Mouse (Mus musculus) ZHBTc4 (cell line): Measurements from ENCODE around the gene Clspn.

Source experiments
- DNase-seq: peaks from one replicate; pipeline ENCODE4 v3.0.0-alpha.2; 2011; ENCODE audit warnings: low read depth, low spot score

Gene Clspn

DNA sequence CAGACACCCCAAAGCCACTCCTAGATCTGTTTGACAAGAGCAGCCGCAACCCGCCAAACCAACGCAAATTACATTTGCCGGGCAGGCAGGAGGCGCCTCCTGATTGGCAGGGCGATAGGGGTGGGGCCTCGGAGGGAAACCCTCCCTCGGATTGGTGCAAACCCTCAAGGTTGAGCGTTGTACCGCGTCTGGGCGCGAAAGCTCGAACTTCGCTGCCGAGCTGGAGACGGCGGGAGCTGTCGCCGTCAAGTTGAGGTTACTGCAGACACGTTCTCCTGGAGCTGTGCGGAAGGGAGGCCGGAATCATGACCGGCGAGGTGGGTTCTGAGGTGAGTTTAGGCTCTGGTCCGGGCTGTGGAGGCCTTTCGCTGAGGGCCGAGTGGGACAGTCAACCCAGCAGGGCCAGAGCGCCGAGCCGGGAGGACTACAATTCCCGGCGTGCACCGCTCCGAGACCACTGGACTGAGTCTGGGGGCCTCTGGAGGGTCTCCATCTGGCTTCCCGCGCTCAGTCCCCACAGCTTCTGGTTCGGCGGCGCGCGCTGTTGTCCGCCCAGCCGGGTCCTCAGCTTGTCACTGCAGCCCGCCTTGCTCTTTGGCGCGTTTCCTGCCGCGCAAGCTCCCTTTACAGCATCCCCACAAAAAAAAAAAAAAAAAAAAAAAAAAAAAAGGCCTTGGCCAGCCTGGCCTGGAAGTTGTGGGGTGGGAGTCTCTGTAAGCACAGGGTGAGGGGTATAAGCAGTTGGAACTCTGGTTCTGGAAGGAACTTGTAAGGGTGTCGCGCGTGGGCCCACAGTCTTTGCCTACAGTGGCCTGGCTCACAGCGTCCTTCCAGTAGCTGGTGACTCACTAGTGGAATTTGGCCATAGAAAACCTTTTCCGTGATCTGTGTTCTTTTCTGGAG is at the start of gene Clspn:
Gene Clspn (plus strand): TSS at position 127 of the 903 bp plus-strand sequence.
- DNase-seq = peak; percentile 96

DNA sequence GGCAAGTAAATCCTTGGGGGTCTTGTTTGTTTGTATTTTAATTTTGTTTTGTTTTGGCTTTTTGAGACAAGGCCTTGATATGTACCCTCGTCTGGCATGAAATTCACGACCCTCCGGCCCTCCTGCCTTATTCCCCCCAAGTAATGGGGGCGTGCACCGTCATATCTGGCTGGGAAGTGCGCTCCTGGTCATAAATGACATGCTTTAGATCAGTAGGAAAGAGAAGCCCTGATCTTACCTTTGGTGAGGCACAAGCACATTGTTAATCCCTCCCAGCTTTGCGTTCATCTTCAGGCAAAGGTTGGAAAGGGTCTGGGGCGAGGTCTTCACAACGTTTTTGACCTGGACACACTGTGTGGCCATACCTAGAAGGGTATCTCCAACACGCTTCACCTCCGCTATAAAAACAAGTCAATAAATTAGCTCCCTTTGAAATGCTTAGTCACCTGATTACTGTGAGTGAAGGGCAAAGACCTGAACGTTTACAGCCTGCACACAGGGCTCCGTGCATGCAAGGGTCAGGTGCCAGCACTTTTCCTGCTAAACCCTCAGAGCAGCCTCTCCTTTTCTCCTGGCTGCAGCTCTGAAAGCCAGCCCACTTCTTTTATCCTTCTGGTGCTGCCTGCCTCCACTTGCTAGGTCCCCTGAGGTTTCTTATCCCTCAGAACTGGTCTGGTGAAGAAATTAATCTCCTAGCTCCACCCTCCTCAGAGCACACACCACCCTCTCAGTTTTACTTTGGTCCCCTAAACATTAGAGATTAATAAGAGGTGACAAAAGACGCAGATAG is 48.4 kb upstream of the Clspn start:
- DNase-seq = no peak

DNA sequence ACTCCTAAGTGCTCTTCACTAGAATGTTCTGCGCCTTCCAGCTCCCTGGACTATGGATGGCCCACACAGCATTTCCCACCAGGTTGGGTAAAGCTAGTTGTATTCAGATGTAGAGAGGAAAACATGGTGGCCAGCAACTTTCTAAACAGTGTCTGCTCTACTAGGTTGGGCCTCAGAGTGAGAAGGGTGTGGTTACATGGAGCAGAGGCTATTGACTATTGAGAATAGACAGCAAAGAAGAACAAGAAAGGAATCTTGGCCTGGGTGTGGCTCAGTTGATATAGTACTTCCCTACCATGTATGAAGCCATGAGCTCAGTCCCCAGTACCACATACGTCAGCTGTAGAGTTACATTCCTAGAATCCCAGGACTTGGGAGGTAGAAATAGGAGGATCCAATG is 47.7 kb upstream of the Clspn start:
- peak; percentile 21 for DNase-seq

DNA sequence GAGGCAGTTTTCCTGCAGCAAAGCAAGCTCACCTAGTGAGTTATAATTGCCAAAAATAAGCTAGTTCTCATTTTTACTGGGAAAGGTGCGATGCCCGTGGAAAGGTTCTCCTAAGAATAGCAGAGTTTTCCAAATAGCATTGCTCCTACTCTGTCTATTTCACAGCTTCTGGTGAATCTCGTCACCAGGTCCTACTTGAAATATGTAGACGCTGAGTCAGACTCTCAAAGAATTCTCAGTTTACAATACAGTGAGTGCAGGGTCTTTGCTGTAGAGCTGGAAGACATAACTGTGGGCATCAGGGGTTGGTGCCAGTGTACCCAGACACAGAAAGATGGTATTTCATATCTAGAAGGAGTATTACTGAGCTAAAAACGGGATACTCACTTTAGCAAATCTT is 45.7 kb upstream of the Clspn start:
- DNase-seq = no peak

DNA sequence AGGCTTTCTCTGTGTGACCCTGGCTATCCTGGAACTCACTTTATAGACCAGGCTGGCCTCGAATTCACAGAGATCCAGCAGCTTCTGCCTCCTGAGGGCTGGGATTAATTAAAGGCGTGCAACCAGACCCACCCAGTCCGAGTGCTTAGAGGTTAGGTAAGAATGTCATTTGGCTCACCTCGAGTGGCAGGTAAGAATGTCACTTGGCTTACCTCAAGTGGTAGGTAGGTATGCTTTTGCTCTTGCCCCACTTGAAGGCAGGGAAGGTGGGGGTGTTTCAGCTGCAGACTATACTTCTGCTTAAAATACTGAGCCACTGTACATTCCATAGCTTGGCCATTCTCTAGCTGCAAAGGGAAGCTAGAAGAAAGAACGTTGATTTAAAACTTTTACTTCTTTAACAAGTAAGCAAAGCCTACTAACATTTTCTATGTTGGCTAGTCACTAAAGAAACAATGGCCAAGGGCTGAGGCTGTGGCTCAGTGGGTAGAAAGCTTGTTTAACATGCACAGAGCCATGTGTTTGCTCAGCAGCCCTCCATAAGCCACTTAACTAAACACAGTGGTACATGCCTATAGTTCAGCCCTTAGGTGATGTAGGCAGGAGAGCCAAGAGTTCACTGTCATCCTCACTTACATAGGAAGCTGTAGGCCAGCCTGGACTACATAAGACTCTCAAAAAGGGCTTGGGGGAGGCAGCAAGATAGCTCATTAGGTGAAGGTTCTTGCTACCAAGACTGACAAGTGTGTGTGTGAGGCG is 44.2 kb upstream of the Clspn start:
- DNase-seq = no peak

DNA sequence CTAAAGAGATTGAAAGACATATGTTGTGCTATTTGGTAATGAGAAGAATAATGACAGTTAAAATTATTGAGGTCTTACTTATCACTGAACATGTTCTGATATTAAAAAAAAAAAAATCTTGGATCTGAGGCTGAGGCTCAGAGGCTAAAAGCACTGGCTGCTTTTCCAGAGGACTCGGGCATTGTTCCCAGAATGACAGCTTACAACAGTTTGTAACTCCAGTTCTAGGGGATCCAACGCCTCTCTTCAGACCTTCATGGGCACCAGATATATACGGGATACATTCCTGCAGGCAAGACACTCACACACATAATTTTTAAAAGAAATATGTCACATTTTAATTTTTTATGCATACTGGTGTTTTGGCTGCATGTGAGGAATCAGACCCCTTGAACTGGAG is 30.6 kb upstream of the Clspn start:
- DNase-seq = no peak

DNA sequence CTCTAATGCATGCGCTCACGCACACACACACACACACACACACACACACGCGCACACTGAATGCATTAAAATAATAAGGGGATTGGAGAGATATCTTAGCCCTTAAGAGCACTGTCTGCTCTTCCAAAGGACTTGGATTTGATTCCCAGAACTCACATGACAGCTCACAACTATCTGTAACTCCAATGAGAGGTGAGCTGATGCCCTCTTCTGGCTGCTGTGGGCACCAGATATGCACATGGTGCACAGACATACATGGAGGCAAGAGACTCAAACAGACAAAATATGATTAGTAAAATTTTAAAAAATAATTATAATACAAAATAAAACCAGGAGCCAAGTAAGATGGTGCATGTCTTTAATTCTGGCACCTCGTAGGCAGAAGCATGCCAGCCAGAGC is 29.9 kb upstream of the Clspn start:
- peak; percentile 43 for DNase-seq

DNA sequence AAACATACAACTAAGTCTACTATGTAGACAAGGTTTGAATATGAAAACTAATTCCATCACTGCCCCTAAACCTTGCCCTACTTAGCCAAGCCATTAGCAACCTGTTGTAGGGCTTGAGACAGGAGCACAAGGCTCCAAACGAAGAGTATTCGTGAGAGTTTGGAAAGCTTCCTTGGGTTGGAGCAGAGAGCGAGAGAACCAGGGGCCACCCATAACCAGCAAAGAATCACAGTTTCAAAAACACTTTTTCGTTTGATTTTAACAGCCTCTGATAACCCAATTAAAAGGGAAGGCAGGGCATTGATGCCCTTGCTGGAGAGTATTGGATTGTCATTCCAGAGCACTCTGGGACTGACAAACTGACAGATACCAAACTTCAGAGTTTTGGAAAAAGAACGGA is 24.4 kb upstream of the Clspn start:
- no peak for DNase-seq

DNA sequence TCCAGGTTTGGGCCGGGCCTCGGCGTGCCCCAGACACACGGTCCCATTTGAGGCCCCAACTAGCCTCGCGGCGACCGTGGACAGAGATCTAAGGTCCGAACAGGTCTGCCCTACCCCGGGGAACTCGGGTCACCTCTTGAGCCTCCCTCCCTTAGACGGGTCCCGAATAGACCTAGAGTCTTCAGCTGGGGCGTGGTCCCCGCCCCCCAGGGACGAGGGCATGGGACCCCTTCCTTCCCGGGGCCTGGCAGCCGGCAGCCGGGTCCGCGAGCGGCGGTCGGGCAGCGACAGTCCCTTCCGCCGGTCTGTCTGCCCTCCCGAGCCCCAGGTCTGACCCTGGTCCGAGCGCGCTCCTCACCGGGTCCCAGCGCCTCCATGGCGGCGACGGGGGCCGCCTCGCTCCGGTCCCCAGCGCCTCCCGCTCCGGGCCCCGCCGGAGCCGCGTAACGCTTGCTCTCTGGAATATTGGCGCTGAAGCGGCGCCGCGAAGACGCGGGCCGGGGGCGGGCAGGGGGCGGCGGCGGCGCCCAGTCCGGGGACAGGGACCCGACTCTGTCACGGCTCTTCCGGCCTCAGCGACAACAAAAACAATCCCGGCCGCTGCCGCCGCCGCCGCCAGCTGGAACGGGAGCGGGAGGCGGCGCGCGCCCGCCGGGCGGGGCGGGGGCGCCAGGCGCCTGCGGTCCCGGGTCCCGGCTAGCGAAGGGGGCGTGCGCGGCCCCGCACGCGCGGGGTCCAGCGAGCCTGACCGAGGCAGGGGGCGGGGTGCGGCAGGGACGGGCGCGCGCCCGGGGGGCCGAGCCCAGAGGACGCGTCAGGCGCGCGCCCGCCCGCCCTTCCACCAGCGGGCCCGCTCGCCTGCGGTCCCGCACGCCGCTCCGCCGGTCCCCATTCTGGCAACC is 23.7 kb upstream of the Clspn start, which contains the start of gene Ago4:
Gene Ago4 (minus strand): TSS at position 646 of the 902 bp plus-strand sequence.
- DNase-seq = peak; percentile 74

DNA sequence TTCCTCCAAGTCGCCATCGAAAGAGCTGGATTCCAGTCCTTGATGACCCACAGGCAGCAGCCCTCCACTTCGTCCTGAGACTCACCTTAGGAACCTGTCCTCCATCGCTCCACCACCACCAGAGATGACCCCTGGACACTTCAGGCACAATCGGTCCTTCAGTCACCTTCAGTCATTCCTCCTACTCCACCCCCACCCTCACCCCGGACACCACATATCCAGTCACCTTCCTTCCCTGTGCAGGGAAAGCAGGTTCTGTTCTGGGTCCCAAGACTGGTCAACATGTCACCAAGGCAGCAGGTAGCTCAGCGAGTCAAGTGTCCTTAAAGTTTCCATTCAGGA is 23.0 kb upstream of the Clspn start:
- DNase-seq = no peak

DNA sequence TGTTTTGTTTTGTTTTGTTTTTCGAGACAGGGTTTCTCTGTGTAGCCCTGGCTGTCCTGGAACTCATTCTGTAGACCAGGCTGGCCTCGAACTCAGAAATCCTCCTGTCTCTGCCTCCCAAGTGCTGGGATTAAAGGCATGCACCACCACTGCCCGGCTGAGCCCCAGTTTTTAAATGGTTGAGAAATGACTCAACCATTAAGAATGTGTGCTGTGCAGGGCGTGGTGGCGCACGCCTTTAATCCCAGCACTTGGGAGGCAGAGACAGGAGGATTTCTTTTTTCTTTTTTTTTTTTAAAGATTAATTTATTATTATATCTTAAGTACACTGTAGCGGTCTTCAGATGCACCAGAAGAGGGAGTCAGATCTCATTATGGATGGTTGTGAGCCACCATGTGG is 21.1 kb upstream of the Clspn start:
- peak; percentile 32 for DNase-seq

DNA sequence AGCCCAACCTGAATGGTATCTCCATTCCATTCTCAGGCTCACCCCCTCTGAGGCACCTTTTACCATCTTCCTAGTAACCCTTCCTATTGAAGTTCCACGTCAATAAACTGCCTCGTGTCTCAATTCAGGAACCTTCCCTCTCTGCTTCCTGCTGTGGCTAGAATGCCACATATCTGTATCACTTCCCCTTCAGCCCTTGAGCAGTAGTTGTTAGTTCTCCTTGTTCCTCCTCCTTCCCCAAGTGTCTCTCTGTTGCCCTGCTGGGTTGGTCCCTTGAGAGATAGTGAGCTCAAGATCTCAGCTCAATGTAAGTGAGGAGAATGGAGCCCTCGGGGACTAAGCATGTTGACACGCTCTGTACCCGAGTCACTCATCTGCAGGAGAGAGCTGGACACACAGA is 19.9 kb upstream of the Clspn start:
- no peak for DNase-seq

DNA sequence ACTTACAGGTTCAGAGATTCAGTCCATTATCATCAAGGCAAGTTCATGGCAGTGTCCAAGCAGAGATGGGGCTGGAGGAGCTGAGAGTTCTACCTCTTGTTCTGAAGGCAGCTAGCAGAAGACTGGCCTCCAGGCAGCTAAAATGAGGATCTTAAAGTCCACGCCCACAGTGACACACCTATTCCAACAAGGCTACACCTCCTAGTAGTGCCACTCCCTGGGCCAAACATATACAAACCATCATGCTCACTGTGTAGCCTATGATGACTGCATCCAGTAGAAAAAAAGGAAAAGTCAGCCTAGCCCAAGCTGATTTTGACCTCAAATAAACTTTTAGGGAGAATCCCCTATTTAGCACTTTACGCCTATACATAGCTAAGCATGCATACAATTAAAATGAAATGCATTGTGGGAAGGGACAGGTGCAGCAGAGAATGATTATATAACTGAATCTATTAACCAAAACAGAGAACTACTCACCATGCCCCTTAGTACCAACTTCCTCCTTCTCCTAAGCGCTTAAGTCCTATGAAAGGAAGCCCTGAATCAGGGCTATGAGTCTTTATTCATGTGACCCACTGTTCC is 16.2 kb upstream of the Clspn start:
- DNase-seq = peak; percentile 25

DNA sequence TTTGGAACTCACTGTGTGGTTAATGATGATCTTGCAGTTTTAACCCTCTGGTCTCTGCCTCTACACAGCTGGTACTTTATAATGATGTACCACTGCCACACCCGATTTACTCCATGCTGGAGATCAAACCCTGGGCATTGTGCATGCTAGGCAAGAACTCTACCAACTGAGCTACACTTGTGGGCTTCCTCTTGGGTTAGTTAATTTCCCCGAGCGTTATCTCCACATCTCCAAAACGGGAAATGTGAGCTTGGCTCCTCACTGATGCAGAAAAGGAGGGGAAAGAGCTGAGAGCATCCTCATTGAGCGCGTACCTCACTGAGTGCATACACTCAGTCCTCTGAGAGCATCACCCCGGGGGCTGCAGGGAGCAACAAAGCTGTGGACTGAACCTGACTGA is 13.9 kb upstream of the Clspn start:
- no peak for DNase-seq

DNA sequence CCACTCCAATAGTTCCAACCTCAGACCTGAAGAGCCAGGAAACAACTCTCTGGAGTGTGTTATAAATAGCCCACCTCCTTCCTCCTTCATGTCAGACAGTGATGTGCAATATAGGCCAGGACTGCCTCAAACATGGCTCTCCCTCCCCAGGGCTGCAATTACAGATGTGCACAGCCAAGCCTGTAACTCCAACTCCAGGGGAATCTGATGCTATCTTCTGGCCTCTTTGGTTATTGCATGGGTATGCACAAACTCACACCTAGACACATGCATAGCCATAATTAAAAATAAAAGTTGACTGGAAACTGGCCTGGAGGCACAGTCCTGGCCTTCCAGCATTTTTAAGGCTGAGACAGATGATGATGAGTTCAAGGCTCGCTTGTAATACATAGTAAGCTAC is 11.7 kb upstream of the Clspn start:
- DNase-seq = no peak

DNA sequence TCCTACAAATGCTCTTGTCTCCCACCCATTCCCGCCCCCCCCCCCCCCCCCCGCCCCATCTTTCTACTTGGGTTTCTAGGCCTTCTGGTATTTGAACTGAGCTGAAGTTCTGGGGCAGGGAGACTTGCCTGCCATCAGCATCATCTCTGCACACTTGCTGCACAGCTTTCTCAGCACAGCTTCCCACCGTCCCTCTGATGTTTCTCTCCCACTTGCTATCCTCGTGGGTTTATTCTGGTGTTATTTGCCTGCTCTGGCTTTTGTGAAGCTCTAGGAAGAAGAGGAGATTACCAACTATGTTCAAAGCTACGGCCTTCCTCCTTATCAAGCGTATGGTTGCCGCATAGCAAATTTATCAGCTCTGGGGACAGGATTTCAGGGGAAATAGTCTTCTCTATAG is 11.0 kb upstream of the Clspn start:
- no peak for DNase-seq

DNA sequence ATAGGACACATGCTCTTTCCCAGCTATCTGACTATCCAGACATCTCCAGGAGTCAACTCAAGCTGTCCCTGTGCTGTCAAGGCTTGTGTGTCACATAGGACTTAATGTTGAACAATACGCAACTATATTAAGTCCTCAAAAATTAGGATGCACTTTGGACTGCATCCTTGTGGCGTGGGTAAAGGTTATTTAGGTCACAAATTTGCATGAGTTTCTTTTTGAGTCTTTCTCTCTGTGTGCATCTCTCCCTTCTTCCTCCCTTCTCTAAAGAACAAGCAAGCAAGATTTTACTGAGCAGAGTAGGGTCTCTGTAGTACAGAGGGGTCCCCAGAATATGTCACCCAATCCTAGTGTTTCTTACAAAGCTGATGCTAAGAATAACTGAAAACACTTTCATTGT is 10.6 kb upstream of the Clspn start:
- DNase-seq = no peak

DNA sequence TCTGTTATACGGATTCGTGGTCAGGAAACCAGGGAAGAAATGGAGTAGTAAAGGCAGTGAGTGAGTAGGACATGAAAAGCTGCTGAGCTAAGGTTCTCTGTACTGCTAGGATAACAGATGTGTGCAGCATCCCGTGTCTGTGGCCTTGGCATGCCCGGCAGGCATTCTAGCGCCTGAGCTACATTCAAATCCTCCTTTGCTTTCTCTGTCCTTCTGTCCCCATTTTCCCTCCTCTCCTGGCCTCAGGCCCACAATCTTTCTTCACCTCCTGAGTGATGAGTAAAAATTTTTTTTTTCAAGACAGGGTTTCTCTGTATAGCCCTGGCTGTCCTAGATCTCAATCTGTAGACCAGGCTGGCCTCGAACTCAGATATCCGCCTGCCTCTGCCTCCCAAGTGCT is 4.6 kb upstream of the Clspn start:
- DNase-seq = no peak

DNA sequence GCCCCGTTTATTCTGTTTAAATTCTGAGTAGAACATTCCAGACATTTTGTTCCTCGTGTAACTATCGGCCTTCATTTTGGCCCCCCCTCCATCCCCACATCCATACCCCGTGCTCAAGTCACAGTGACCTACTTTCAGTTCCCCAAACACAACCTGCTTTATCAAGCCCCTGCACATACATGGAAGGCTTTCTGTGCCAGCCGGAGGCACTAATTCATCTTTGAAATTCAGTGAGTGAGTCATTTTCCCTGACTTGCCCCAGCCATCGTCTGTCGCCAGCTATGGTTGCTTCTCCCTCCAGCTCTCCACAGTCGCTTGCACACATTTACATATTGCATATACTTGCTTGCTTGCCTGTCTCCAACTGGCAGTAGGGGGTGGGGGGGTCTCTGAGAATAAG is 3.6 kb upstream of the Clspn start:
- DNase-seq = no peak

DNA sequence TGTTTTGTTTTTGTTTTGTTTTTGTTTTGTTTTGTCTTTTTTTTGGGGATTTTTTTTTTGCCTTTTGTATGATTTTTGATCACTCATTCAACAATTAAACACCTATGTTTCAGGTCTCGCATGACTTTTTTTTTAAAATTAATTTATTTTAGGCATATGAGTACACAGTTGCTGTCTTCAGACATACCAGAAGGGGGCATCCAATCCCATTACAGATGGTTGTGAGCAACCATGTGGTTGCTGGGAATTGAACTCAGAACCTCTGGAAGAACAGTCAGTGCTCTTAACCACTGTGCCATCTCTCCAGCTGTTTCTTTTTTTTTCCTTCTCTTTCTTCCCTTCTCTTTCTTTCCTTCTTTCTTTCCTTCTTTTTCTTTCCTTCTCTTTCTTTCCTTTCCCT is 3.0 kb upstream of the Clspn start:
- DNase-seq = no peak

DNA sequence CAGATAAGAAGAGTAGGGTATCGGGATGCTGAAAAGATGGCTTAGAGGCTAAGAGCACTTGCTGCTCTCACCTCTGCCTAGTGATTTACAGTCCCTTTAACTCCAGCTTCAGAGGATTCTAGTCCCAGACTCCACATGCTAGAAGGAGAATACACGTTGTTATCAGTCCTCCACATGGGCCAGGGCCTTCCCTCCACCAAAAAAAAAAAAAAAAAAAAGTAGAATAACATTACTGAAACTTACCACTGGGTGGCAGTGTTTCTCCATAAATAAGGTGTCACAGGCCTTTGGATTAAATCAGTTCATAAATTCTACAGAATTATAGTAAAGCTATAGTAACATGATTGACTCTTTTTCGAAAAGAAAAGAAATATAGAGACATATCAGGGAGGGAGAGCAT is 2.3 kb upstream of the Clspn start:
- DNase-seq = peak; percentile 69
